Mouse (Mus musculus): Measurements from ENCODE around the gene Nav2. TPM values are rescaled to one million over a fixed set of nuclear protein-coding genes. Genes with fewer than 3 reads are reported as not detected.

Nav2 gene
- total and polyA plus RNA-seq, 3 experiments: under 0.01 TPM; not detected in 2

DNA sequence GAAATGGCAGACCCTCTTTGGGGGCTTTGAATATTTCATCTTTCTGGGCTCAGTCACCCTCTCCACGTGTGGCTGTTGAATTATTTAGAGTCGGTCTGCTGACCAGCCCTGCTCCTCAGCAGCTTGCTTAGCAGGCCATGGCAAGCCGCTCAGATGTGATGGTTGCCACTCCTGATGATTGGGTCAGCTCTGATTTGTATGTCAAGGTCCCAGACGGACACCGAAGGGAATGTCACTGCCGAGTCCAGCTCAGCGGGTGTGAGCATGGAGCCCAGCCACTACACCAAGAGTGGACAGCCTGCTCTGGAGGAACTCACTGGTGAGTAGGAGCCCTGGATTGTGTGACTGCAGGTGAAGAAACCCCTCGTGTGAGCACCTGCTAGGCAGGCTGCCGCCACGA, 549.4 kb downstream of the Nav2 start:
- peaks cover 22% of the 10 kb centered on the region for H3K27me3 ChIP-seq (replicated peaks)
- H3K4me1 ChIP-seq (ENCODE audit: control insufficient read depth in 1 of 2, insufficient read depth in 2 of 2): peaks cover 0 to 9% of the 10 kb centered on the region in 2 experiments; a peak in 1 of 4 replicates
- H3K9ac ChIP-seq (ENCODE audit: insufficient read depth, low read depth): no peak overlapping the region

DNA sequence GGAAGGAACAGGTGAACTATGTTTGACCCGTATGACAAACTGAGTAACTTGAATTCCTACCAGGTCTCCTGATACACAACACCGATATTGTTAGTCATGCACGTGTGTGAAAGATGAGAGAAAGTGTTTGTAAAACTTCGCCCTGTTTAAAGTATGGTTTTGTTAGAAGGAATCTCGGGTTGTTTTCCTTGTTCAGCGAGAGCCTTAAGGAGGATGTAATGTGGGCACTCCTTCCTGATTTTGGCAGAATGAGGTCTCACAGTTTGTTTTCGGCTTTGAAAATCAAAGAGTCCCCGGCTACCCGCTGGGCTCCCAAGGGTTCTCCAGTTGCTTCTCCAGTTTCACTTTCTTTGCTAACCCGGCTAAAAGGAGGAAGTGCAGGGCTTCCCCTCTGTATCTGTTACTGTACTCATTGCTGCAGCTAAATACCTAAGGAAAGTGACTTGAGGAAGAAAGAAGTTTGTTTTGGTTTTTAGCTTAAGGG, 553.9 kb downstream of the Nav2 start:
- H3K4me1 ChIP-seq (ENCODE audit: control insufficient read depth in 1 of 2, insufficient read depth in 2 of 2): peaks cover 0 to 14% of the 10 kb centered on the region in 2 experiments; a peak in 2 of 4 replicates
- no peak overlapping the region for H3K27ac ChIP-seq (ENCODE audit: insufficient read depth, low read depth)
- peaks cover 15% of the 10 kb centered on the region for H3K27me3 ChIP-seq (replicated peaks)
- dilution Hi-C loops (cut with MboI; ENCODE audit: extremely low pct_ligation_motif_present, extremely low pct_unique_long_range_greater_than_20kb, low sequenced_read_pairs): no loop called here
- in situ Hi-C loops (cut with MboI; ENCODE audit: low pct_ligation_motif_present, low pct_unique_long_range_greater_than_20kb, low sequenced_read_pairs): no loop called here
- no peaks in the 10 kb centered on the region for H3K9me3 ChIP-seq (replicated peaks; ENCODE audit: low read length)
- no peaks in the 10 kb centered on the region for H3K36me3 ChIP-seq (replicated peaks in 1 of 2; ENCODE audit: control insufficient read depth in 1 of 2, insufficient read depth in 1 of 2, low read length in 1 of 2)
- H3K4me3 ChIP-seq (replicated peaks in 1 of 3; ENCODE audit: low read depth in 2 of 3, low read length in 2 of 3, poor library complexity in 1 of 3): peak overlapping the region in 1 of 3 experiments; percentile 17
- H3K79me2 ChIP-seq (replicated peaks; ENCODE audit: control insufficient read depth, extremely low read depth, insufficient read depth, poor library complexity, severe bottlenecking): no peaks in the 10 kb centered on the region
- no peak overlapping the region for H3K9ac ChIP-seq (ENCODE audit: insufficient read depth, low read depth)
- H3K4me2 ChIP-seq (ENCODE audit: insufficient read depth, low read depth, poor library complexity, severe bottlenecking): peak overlapping the region; percentile 86
- TF ChIP-seq IRF4 (IDR thresholded peaks at IDR 0.05; ENCODE audit: low read depth, low read length) (0 out of 2 replicates have a peak, but pooled peaks have one; percentile 31), MAX (IDR thresholded peaks at IDR 0.05; ENCODE audit: low read length) (no peak), ZKSCAN1 (IDR thresholded peaks at IDR 0.05; ENCODE audit: borderline replicate concordance, low read depth, low read length) (no peak), EP300 (IDR thresholded peaks at IDR 0.05; ENCODE audit: low read length) (peak; percentile 48; the same call in 1 of the 2 replicates), ELF1 (IDR thresholded peaks at IDR 0.05; ENCODE audit: low read depth, low read length) (peak; percentile 46; the same call in 1 of the 2 replicates), BHLHE40 (IDR thresholded peaks at IDR 0.05; ENCODE audit: low read depth, low read length) (peak; percentile 52)
- peak; percentile 41 for DNase-seq (ENCODE audit: extremely low read depth)

More for the DNA sequence above, 549.4 kb downstream of the Nav2 start:
- Histone ChIP-seq H3K4me2 (ENCODE audit: insufficient read depth, low read depth, poor library complexity, severe bottlenecking) (no peak overlapping the region), H3K79me2 (replicated peaks; ENCODE audit: control insufficient read depth, extremely low read depth, insufficient read depth, poor library complexity, severe bottlenecking) (no peaks in the 10 kb centered on the region), H3K4me3 (replicated peaks in 1 of 3; ENCODE audit: low read depth in 2 of 3, low read length in 2 of 3, poor library complexity in 1 of 3) (no peak overlapping the region), H3K27ac (ENCODE audit: insufficient read depth, low read depth) (no peak overlapping the region), H3K36me3 (replicated peaks in 1 of 2; ENCODE audit: control insufficient read depth in 1 of 2, insufficient read depth in 1 of 2, low read length in 1 of 2) (no peaks in the 10 kb centered on the region), H3K9me3 (replicated peaks; ENCODE audit: low read length) (no peaks in the 10 kb centered on the region)
- dilution Hi-C loops (cut with MboI; ENCODE audit: extremely low pct_ligation_motif_present, extremely low pct_unique_long_range_greater_than_20kb, low sequenced_read_pairs): no loop called here
- in situ Hi-C loops (cut with MboI; ENCODE audit: low pct_ligation_motif_present, low pct_unique_long_range_greater_than_20kb, low sequenced_read_pairs): no loop called here
- TF ChIP-seq MAX (IDR thresholded peaks at IDR 0.05; ENCODE audit: low read length): no peak
- no peak for TF ChIP-seq GABPA (IDR thresholded peaks at IDR 0.05; ENCODE audit: insufficient replicate concordance, low read depth, low read length)
- TF ChIP-seq UBTF (IDR thresholded peaks at IDR 0.05; ENCODE audit: low read depth, low read length): no peak
- no peak for TF ChIP-seq ZNF384 (IDR thresholded peaks at IDR 0.05; ENCODE audit: low read depth, low read length)
- no peak for TF ChIP-seq EP300 (IDR thresholded peaks at IDR 0.05; ENCODE audit: low read length)
- no peak for TF ChIP-seq RCOR1 (conservative IDR thresholded peaks at IDR 0.05; ENCODE audit: low read depth, low read length)
- TF ChIP-seq SIN3A (IDR thresholded peaks at IDR 0.05; ENCODE audit: low read length): no peak
- no peak for TF ChIP-seq CHD1 (IDR thresholded peaks at IDR 0.05; ENCODE audit: low read depth, low read length)
- TF ChIP-seq ZMIZ1 (IDR thresholded peaks at IDR 0.05; ENCODE audit: low read depth, low read length): no peak
- TF ChIP-seq ETS1 (conservative IDR thresholded peaks at IDR 0.05; ENCODE audit: low read depth, low read length): no peak
- no peak for DNase-seq (ENCODE audit: extremely low read depth)
